Mouse (Mus musculus) right cerebral cortex, adult 2 months (tissue): Measurements from ENCODE around the gene Wap.

Experiments
- DNase-seq, 2 experiments: peaks; one replicate each; pipeline ENCODE4 v3.0.0; 2021 to 2022; ENCODE audit warnings: low spot score in 2 of 2

Wap gene

DNA sequence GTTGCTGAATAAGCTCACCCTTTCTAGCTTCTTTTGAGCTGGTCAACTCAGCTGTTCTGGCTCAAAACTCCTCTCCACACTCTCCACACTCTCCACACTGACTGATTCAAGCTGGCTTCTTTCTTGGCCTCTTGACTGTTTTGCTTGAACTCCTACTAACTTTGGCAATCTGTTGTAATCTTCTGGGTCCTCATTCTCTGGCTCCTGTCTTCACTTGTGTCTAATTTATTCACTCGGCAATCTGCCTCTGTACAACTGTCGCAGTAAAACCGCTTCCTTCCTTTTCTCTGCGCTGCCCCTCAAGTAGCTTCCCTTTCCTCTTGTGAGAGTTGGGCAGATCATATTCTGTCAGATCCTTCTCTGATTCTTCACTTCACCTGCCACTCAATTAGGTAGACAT, 10.7 kb downstream of the Wap start:
- DNase-seq: no peak

DNA sequence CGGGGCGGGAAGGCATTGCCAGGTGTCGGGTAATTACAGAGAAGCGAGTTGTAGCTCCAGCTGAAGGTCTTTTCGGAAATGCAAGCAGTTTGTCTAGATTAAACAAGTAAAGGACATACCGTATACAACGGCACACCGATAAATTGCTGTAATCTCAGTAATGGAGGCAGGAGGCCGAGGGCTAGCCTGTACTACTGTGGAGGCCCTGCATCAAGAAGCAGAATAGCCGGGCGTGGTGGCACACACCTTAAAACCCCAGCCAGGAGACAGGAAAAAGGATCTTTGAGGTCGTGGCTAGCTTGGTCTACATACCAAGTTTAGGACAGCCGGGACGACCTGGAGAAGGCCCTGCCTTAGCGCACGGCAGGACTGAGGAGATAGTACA, 12.1 kb downstream of the Wap start:
- no peak for DNase-seq

DNA sequence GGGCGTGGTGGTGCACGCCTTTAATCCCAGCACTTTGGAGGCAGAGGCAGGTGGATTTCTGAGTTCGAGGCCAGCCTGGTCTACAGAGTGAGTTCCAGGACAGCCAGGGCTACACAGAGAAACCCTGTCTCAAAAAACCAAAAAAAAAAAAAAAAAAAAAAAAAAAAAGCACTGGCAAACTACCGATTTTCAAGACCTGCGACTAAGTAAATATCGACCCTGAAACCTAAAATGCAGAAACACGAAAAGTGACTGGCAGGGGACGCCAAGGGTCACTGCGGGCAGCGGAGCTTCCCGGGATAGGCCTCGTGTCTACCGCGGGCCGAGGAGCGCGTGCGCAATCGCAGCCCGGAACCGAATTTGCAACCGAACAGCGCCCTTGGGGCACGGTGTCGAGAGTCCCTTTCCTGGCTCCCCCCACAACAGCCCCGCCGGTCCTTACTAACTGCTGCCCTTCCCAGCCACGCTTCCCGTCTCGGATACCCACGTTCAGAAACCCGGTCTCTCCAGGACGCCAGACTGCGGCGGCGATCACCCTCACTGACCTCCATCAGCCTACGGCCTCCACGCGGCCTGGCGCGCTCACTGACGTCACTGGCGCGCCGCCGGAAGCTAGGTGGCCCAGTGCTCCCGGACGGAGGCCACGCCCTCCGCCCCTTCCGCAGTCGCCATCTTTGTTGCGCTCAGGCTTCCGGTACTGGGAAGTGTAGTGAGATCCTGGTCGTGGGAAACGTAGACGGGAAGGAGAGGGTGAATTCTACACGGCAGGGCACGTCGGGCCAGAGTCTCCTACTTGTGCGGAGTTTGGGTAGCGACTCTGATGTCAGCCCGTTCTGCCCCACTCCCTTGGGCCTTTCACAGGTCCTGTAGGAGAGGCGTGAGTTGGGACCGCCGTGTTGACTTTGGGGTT, 12.7 kb downstream of the Wap start, which contains the start of gene Tbrg4:
Gene Tbrg4, minus strand, starts transcription at position 590 of the 910 bp plus-strand sequence.
- DNase-seq: peak; percentile 91 to 95

DNA sequence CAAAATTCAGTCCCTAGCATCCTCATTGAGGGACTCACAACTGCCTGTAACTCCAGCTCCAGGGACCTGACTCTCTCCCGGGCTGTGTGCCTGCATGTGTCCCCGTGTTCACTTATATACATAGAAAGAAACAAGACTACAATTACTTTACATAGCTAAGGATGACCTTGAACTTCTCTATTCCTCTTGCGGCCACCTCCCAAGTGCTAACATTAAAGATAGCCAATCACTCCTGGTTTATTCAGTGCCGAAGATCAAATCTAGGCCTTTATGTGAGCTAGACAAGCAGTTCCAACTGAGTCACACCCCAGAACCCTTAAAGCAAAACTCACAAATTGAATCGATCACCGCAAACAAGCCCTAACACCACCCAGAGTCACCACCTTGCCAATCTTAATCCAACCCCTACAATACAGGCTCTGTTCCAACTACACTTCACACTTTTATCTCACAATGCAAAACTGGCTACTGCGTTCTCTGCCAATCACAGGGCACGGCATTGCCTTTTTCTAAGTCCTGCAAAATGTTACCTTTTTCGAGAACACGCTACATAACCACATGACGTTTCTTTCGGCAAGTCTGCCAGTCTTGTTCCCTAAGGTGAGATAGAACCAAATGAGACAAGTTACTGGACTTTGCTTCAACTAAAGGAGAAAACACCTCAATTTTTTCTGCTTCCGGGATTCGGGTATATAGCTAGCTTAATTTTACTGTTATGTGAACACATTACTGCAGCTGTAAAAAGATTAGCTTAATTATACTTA, 13.6 kb downstream of the Wap start:
- DNase-seq: no peak

DNA sequence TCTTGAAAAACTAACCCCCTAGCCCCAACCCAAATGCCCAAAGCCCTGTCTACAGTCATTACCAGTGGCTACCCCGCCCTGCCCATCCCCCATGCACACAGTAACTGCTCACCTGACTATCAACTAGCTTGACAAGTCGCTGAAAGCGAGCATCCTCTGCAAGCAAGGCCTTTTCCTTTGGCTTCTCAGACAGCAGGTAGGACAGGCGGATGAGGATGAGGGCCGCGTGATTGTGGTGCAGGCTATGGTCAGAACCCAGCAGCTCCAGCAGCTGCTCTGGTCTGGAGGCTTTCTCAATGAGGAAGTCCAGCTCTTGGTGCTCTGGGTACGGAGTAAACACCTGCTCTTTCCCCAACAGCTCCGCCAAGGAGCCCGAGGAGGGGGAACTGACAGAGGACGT, 14.7 kb downstream of the Wap start:
- no peak for DNase-seq

DNA sequence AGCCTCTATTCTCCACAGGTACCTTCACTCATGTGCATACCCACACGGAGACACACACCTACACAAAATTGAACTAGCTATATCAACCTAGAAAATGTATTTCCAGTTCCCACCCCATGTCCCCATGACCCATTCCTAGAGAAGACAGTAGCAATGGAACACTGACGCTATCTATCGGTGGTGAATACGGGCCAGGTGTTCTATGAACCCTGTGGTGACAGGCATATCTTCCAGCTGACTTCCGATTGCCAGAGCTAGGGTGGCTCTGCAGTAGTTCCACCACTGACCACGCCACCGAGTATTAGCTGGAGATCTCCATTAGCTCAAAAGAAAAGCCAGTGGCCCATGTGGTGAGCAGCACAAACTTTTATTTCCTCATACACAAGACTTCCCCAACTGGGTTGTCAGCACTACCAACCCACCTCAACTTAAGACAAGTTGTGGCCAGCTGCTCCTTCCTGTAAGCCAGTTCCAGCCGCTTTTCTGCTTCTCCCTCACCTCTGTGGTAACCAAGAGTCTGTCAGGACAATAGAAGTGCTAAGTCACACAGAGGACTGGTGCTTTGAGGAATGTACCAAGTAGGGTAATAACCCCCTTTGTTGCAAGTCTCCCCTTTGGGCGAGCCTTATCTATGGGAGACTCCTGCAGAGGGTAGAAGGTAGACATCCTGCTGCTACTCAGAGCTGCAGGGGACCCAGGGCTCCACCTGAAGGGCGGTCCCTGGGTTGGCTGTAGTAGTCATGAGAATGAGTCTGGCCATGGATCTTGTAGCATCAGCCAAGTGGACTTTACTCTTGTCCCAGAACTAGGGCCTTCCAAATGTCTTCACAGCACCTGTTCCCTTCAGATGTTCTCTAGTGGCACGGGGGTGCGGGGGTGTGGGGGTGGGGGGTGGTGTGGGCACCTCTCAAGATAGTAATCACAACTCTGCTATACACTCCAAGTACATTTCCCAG, 22.9 kb downstream of the Wap start:
- no peak for DNase-seq

DNA sequence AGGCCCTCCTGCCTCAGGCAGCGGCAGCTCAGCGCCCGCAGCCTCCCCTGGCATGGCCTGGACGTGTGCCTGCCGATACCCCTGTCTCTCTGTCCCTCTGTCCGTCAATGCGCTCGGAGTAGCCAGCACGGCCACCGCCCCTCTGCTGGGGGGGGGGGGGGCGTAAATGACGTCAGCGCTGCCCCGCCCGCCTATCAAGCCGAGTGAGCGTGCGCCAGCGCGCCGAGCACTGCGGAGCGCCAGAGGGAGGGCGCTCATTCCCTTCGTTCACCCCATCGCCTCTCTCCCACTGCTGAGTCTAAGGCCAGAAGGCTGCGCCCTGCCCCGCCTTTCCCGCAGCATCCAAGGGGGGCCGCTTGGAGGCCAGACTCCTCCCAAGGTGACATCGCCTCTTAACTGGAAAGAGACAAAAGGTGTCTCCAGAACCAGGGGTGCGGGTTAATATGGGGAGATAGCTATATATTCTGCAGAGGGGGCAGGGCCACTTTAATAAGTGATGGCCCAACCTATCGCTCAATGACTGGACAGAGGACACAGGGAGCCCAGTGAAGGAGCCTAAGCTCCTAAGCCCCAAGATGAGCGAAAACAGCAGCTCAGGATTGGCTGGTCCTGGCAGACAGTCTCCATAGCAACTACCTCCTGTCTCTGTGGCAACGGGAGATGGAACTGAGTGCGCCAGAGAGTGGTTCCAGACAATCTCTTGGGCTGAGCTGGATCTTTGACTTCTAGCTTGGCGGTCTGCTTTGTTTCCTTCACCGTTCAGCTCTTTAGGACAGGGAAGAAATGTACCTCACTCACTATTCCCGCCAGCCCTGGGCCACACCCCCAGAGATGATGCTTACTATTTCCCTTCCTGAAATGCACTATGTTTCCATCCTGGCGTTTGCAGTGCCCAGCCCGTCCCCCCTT, 32.7 kb downstream of the Wap start, which contains the start of gene Nacad:
Gene Nacad, minus strand, starts transcription at position 563 of the 909 bp plus-strand sequence.
- peak; percentile 82 to 84 for DNase-seq

DNA sequence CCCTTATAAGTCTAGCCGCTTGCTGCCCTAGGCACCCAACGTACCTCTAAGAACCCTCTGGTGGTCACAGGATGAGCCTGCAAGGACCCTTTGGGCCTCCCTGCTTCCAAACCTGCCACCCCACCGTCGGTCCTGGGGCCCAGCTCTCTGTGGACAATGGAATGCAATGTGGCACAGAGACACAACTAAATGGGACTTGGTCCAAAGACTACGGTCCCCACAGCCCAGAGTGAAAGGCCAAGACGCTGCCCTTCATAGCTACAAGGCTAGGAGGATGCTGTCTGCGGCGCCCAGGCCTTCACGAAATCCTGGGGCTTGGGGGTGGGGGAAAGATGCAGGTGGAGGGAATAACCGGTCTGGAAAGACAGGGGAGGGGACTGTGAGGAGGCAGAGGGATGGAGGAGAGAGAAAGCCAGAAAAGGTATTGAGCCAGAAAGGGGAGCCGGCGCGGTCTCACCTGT, 33.4 kb downstream of the Wap start:
- DNase-seq: no peak

DNA sequence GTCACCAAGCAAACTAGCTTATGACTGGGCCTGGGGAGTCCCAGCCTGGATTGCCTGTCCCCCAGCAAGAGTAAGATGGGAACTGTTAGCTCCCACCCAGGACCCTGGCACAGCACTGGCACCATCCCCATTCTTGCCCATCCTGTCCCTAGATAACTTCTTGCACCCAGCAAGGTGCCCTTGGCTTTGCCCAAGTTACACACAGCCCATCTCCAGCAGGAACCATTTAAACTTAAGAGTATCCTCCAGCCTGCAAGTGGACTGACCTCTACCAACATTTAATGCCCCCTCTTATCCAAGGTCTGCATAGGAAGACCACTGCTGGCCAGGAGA, 33.9 kb downstream of the Wap start:
- DNase-seq: no peak

DNA sequence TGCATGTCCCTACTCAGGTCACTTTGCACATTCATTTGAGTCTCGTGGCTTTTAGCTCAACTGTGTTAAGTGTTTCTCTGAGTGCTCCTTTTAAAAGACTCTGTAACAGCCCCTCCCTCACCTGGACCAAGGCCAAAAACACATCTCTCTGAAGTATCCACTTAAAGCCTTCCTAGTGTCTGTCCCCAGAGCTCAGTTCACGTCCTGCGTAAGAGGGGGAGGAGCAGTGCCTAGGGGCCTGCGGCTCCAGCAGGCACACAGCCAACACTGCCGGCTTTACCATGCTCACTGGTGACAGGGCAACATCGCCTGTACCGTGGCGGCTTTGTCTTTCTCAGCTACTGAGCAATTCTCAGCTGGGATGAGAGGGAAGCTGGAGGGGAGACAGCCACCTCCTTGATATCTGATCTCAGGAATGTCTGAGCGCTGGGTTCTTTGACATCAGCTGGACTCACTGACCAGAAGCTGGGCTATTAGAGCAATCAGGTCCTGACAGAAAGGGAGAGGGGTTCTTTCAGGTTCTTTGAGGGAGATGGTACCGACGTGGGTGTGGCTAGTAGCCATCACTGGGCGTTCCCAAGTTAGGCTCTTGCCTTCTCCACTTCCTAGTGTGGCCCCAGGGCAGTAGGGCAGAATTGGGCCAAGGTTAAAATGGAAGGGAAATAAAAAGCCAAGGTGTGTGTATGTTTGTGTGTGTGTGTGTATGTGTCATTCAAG, 34.4 kb downstream of the Wap start:
- peak in 1 of 2 experiments; percentile 55 for DNase-seq

DNA sequence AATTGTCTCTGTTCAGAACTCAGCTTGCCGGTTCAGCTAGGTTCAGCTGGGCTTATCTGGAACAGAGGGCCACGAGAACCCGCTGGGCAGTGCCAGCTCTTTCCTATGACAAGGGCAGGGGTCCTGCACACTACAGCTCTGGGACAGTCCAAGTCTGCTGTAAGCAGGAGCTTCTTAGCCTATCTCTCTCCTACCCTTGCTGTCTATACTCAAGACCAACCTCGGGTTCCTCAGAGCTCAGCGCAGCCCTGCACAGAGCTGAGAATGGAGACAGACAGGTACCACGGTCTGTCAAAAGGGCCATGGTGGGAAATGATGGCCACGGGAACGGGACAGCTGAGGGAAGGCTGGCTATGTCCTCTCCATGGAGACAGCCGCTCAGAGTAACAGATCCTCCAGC, 35.2 kb downstream of the Wap start:
- DNase-seq: peak in 1 of 2 experiments; percentile 11

DNA sequence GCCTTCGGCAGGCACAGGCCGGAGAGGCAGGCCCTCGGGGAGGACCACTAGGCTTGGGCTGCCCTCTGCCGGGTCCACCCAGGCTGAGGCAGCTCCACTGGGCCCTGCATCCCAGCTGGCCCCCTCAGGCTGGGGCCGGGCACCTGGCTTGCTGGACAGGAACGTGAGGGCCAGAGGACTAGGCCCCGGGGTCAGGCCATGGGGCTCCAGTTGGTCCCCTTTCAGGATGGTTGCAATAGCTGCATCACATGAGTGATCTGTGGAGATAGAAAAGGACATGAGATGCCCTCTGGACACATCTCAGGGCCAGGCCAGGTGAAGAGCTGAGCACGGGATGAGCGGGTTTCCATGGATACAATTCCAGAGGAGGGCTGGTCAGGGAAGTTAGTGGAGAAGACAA, 35.8 kb downstream of the Wap start:
- no peak for DNase-seq

DNA sequence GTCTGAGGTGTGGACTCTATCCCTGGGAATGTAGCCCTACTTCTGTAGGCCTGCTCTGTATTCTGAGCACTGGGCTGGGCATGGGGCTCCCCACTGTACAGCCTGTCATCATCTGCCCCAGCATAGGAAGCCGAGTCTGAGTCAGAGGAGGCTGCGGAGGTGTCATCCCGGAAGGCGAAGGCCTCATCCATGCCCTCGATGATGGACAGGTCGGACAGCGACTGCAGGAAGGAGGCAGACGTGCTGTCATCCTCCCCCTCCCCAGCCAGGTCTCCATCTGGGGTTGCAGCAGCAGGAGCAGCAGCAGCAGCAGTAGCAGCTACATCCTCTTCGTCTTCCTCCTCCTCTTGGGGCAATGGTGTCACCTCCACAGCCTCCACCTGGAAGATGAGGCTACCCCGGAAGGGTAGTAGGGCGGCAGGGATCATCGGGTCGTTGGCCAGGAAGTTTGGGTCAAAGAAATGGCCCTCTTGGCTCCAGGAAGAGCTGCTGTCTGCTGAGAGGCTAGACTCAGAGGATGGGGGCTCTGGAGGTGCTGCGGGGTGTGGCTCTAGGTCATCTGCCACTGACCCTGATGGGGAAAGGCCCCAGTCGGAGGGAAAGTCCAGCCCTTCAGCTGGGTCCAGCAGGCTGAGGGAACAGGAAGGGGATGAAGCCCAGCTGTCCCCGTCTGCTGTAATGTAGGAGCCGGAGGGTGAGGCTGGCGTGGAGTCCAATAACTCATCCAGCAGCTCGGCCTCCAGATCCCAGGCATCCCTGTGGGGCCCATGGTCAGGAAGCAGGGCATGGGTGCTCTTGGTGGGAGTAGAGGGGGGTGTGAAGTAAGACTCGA, 36.6 kb downstream of the Wap start:
- DNase-seq: no peak

DNA sequence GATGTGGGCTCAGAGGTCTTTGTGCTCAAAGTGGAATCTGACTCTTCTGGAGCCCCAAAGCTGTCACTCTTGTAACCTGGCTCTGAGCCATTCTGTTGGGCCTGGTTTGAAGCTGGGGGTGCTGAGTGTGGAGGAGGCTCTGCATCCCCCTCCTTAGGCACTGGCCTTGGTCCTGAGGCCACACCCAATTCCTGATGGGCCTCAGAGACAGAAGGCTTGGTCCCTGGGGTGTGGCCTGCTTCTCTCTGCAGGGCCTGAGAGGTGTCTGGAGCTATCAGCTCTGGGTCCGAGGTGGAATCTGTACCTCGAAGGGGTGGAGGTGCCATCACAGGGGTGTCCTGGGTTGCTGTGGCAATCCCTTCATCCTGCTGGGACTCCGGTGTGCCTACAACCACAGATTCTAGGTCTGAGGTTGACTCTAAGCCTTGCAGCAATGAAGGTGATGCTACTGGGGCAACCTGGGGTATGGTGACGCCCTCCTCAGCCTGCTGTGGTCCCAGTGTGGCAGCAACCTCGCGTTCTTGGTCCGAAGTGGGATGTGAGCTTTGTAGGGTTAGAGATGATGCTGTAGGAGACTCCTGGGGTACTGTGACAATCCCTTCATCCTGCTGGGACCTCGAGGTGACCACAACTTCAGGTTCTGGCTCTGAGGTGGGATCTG, 38.0 kb downstream of the Wap start:
- no peak for DNase-seq

DNA sequence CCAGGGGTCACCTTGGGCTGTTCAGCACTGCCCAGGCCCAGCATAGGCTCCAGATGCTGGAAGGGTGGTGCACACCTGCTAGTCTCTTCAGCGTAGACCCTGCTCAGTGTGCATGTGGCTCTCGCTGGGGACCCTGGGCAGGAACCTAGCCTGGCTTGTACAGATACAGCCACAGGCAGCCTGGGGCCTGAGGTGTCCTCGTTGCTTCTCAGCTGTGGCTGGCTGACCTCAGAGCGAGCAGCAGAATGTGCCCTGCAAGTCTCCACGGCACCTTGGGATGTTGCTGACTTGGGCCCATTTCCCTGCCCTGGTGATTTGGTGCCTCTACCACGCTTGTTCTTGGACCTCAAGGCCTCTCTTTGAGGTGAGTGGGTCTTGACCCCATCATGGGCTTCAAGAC, 38.6 kb downstream of the Wap start:
- peak in 1 of 2 experiments; percentile 22 for DNase-seq

DNA sequence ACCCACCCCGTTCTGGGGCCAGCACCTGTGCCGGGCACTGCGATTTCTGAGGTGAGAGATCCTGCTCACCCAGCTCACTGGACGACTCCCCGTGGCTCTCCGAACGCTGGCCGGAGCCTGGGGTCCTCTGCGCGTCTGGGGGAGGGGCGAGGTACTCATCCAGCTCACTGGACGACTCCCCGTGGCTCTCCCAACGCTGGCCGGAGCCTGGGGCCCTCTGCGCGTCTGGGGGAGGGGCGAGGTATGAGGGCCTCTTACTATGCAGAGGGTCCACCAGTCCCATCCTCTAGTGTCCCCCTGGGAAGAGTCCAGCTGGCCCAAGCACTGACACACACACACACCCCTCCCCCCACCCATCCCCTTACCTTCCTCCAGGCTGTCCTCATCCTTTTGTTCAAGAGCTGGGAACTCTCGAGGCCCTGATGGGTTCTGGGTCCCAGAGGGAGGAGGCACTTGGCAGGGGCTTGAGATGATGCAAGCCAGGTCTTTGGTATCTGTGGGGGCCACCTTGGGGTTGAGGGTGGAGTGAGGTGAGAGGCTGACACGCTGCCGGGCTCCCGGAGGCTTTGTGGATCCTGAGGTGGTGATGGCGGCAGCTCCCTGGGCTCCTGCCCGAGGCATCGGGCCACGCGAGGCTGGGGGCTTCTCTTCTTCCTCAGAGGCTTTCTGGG, 39.3 kb downstream of the Wap start:
- peak in 1 of 2 experiments; percentile 17 for DNase-seq

DNA sequence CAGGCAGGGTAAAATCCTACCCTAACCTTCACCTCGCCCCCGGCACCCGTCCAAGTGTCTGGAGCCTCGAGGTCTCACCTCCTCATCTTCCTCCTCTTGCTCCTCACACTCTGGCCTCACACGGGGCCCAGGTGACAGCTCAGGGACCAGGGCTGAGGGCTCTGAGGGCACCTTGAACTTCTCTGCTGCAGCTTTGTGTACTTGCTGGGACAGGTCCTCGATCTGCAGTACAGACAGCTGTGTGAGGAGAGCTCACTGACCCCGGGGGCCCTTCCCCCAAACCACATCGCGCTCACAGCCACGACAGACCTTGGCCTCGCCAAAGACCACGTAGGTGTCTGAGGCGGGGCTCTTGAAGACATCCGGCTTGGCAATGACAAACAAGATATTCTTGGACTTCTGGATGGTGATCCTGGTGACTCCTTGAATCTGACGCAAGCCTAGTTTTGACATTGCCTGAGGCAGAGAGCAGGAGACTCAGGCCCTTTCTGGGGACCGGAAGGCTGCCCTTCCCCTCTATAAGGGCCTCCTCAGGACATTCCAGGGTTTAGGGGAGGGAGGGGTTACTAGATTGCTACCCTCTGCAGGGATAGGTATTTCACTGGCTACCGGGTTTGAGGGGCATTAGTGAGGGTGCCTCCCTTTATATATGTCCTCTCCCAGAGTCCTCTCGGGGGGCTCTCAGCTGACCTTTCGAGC, 40.1 kb downstream of the Wap start:
- DNase-seq: peak in 1 of 2 experiments; percentile 9
